Mouse (Mus musculus) stomach, embryonic 14.5 days (tissue): ENCODE measurements at regions not wholly inside any gene's neighbourhood (a gene's known extent, or its start where the extent isn't known, plus 50 kb on each side); places are given as distances from the start of the nearest gene placed in this dataset.

Experiments
- ATAC-seq: fragments of 200-750 bp; cut with Nextera tagmentation; 2 replicates; pipeline ENCODE4 v1.8.0; 2017; ENCODE audit warnings: low read depth, moderate TSS enrichment; ENCODE audit not compliant: insufficient number of reproducible peaks, insufficient read depth, low FRiP score
- H3K27ac ChIP-seq: fragments of 300-500 bp; sonication (generic); 2 replicates; pipeline ENCODE4 v1.5.1; 2014; ENCODE audit warnings: mild to moderate bottlenecking, low read length, moderate library complexity, mixed read lengths
- H3K27me3 ChIP-seq: fragments of 300-500 bp; sonication (generic); 2 replicates; pipeline ENCODE4 v1.6.1; 2014; ENCODE audit warnings: low read length, control low read depth, mixed read lengths; ENCODE audit not compliant: control insufficient read depth, insufficient read depth
- H3K36me3 ChIP-seq: fragments of 300-500 bp; sonication (generic); 2 replicates; pipeline ENCODE4 v1.6.1; 2014; ENCODE audit warnings: mild to moderate bottlenecking, control low read depth, low read length, moderate library complexity, mixed read lengths; ENCODE audit not compliant: control insufficient read depth, insufficient read depth
- H3K4me1 ChIP-seq: fragments of 300-500 bp; sonication (generic); 2 replicates; pipeline ENCODE4 v1.6.1; 2014; ENCODE audit warnings: low read length, control low read depth, mixed read lengths; ENCODE audit not compliant: control insufficient read depth, insufficient read depth
- H3K4me2 ChIP-seq: fragments of 300-500 bp; sonication (generic); replicated peaks from 2 replicates; pipeline ENCODE4 v1.6.1; 2014; ENCODE audit warnings: low read depth, low read length, control low read depth
- H3K4me3 ChIP-seq: fragments of 300-500 bp; sonication (generic); 2 replicates; pipeline ENCODE4 v1.5.1; 2014; ENCODE audit warnings: low read depth, low read length, control low read depth
- H3K9ac ChIP-seq: fragments of 300-500 bp; sonication (generic); replicated peaks from 2 replicates; pipeline ENCODE4 v1.6.1; 2014; ENCODE audit warnings: low read depth, mild to moderate bottlenecking, control low read depth, low read length, moderate library complexity, mixed read lengths
- H3K9me3 ChIP-seq: fragments of 300-500 bp; sonication (generic); 2 replicates; pipeline ENCODE4 v1.6.1; 2016; ENCODE audit warnings: low read depth, low read length, control low read depth; ENCODE audit not compliant: control insufficient read depth
- WGBS: fragments of 180-500 bp; shearing (Covaris S2); extraction: QIAGEN DNeasy Blood & Tissue Kit; methylation state at CpG from one replicate; pipeline ENCODE4 v1.1.7; 2014; 5-methylcytosine and 5-hydroxymethylcytosine counted together

DNA sequence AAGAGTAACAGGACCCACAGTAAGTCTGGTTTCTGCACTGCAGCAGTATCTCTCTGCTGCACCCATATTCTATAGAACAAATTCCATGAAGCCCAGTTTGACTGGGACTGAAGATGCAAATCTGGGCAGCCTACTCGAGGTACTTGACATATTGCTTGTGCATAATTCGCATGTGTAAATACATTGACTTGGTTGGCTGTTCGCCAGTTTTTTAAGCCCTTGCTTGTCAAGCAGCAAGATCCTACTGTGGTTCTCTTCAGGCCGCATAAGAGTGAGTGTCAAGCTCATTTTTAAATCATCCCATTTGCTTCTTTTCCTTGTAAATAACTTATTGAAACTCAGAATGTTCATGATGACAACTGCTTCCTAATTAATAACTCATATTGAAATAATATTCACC lies 389.1 kb downstream of the Tns3 start:
- ATAC-seq, result no peak

DNA sequence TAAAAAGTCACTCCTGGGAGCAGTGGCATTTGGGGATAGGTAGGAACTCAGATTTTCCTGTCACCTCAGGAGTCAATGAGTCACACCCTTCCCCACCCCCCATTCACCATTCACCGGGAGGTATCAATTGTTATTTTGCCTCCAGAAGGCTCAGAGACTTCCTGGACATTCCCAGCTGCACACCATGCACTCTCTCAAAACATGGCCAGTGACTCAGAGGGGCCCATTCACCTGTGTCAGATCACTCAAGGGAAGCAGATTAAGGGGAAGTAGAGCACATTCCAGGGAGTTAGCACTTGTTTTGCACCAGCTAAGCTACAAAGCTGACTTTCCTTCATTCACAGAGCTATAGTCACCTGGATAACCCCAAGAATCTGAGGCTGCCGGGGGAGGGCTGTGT lies 395.2 kb downstream of the Tns3 start:
- ATAC-seq, result no peak

More for the DNA sequence above, 389.1 kb downstream of the Tns3 start:
- 46% methylated on average over 4 of the region's 4 CpGs for WGBS
- Histone ChIP-seq H3K9me3 (no peaks in the 10 kb centered on the region), H3K36me3 (no peaks in the 10 kb centered on the region), H3K9ac (no peak overlapping the region), H3K27me3 (no peaks in the 10 kb centered on the region), H3K4me2 (no peak overlapping the region), H3K27ac (no peak overlapping the region), H3K4me3 (no peak overlapping the region), H3K4me1 (no peaks in the 10 kb centered on the region)

DNA sequence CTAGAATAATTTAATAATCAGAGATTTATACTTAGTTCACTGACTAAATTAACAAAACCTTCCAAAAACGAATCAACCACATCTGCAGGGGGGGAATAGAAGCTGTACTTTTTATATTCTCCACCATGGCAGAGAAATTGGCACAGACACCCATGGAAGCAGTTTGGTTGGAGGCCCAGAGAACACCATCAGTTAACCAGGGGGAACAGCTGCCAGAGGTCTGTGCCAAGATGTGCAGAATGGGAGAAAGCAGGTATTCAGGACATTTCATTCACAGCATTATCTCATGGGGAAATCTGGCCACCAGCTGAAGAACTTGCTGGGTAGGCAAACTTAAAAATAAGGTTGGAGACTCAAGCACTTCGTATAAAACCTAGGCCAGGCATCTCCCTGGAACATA lies 410.3 kb downstream of the Tns3 start:
- WGBS, result 72% methylated on average over 2 of the region's 2 CpGs
- Histone ChIP-seq H3K9ac (no peak overlapping the region), H3K4me3 (no peak overlapping the region), H3K4me1 (no peaks in the 10 kb centered on the region), H3K4me2 (no peak overlapping the region), H3K36me3 (no peaks in the 10 kb centered on the region), H3K9me3 (no peaks in the 10 kb centered on the region), H3K27me3 (no peaks in the 10 kb centered on the region), H3K27ac (no peak overlapping the region)
- ATAC-seq, result no peak

More for the DNA sequence above, 395.2 kb downstream of the Tns3 start:
- no peak overlapping the region for H3K9ac ChIP-seq
- H3K9me3 ChIP-seq, result no peaks in the 10 kb centered on the region
- H3K27me3 ChIP-seq, result no peaks in the 10 kb centered on the region
- H3K36me3 ChIP-seq, result no peaks in the 10 kb centered on the region
- no peak overlapping the region for H3K27ac ChIP-seq
- 56% methylated on average over 2 of the region's 2 CpGs for WGBS
- no peak overlapping the region for H3K4me3 ChIP-seq
- H3K4me2 ChIP-seq, result no peak overlapping the region
- H3K4me1 ChIP-seq, result no peaks in the 10 kb centered on the region

DNA sequence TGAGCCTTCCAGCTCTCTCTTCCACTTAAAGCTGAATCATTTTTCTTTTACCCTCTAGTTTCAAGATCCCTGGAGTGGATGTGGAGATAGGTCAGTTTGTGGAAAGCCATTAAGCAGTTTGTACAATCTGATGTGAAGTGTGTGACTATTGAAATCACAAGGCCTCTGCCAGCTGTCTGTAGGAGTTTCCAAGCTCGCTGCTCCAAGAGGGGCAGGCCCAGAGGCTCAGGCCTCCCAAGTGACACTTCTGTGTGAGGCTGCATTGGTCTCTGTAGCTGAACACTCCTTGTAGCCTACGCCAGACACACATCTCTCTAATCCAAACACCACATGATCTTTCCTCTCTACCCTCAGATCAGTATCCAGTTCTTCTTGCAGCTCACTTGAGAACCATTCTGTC lies 413.0 kb downstream of the Tns3 start:
- H3K27me3 ChIP-seq, result no peaks in the 10 kb centered on the region
- H3K4me1 ChIP-seq, result no peaks in the 10 kb centered on the region
- 67% methylated on average over 2 of the region's 2 CpGs for WGBS
- no peaks in the 10 kb centered on the region for H3K36me3 ChIP-seq
- H3K9ac ChIP-seq, result no peak overlapping the region
- ATAC-seq, result no peak
- H3K4me2 ChIP-seq, result no peak overlapping the region
- H3K9me3 ChIP-seq, result no peaks in the 10 kb centered on the region
- H3K4me3 ChIP-seq, result no peak overlapping the region
- no peak overlapping the region for H3K27ac ChIP-seq

DNA sequence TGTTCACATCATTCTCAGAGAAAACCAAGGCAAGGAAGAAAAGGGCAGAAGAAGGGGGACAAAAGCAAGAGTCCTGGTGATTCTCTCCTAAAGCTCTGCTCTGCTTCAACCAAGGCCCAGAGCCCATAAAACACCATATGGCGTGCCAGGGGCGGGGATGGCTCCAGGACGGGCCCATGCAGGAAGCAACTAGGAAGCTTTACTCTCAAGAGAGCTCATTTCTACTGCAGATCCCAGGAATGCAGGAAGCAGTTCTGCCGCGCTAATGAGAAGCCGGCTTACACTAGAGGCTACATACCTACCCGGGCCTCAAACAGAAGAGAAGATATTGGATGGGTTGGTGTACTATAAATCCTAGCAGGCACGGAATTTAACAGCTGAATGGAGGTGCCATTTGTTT lies 414.9 kb downstream of the Tns3 start:
- Histone ChIP-seq H3K4me3 (no peak overlapping the region), H3K36me3 (no peaks in the 10 kb centered on the region), H3K9ac (no peak overlapping the region), H3K27me3 (no peaks in the 10 kb centered on the region), H3K27ac (no peak overlapping the region), H3K4me1 (no peaks in the 10 kb centered on the region), H3K4me2 (no peak overlapping the region), H3K9me3 (no peaks in the 10 kb centered on the region)
- no peak for ATAC-seq
- 59% methylated on average over 8 of the region's 8 CpGs for WGBS

DNA sequence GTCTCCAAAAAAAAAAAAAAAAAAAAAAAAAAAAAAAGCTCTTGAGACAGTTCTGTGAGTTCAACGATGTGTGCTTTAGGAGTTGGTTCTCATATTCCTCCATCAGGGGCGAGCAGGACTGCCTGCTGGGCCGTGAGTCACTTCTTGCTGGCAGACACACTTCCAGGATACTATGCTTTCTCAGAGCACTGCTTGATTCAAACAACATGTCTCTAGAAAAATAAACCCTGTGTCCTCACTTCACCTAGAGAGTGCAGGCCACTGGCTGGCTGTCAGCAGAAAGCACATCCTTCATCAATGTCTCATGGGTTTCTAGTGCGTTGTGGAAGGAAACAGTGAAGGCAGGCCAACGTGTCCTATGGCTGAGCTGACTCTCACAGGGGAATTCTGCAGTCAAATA lies 416.8 kb downstream of the Tns3 start:
- Histone ChIP-seq H3K9me3 (no peaks in the 10 kb centered on the region), H3K27ac (no peak overlapping the region), H3K4me2 (no peak overlapping the region), H3K9ac (no peak overlapping the region), H3K27me3 (no peaks in the 10 kb centered on the region), H3K36me3 (no peaks in the 10 kb centered on the region), H3K4me1 (no peaks in the 10 kb centered on the region), H3K4me3 (no peak overlapping the region)
- no peak for ATAC-seq
- 28% methylated on average over 5 of the region's 5 CpGs for WGBS

DNA sequence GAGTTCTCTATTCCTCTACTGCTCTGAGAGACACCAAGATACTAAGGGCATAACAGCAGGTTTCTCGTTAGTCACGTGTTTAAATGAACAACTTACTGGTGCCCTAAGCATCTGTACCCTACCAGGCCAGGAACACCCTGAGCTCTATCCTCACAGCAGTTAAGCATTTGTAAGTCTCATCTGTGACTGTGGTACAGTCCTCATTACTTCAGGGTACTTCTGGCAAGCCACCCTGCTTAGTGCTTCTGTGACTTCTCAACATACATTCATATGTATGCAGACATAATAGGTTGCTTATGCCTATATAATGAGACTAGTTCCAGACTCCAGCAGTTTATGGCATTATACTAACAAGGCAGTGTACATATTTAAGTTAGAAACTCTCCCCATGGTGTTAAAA lies 417.3 kb downstream of the Tns3 start:
- Histone ChIP-seq H3K9ac (no peak overlapping the region), H3K27me3 (no peaks in the 10 kb centered on the region), H3K9me3 (no peaks in the 10 kb centered on the region), H3K36me3 (no peaks in the 10 kb centered on the region), H3K4me1 (no peaks in the 10 kb centered on the region), H3K27ac (no peak overlapping the region), H3K4me2 (no peak overlapping the region), H3K4me3 (no peak overlapping the region)
- no peak for ATAC-seq
- 86% methylated on average over 2 of the region's 2 CpGs for WGBS

DNA sequence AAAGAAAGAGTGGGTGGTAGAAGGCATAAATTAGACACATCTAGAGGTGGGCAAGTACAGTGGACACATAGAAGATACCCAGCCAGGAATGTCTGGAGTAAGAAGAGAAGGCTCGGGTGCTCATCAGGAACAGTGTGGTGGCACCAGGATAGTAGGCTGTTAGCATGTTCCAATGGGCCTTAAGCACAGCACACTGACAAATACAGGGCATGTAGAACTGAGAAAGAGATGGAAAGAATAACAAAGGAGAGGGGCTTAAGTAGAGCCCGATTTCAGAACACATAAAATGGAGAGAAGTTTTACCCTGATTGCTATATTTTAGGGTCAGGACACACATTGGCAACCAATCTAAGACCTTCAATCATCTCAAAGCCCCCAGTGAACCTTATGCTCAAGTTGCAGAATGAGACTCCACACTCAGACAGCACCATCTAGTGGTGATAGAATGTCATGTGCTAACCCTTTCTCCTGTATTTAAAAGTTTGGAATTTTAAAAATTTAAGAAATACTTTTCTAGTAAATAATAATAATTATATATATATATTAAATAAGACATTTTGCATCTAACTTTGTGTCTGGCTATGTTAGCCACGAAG lies 418.8 kb downstream of the Tns3 start:
- no peak overlapping the region for H3K4me3 ChIP-seq
- H3K4me1 ChIP-seq, result no peaks in the 10 kb centered on the region
- H3K27ac ChIP-seq, result no peak overlapping the region
- WGBS, result 33% methylated on average over 3 of the region's 3 CpGs
- no peaks in the 10 kb centered on the region; the same call in 1 of the 2 replicates for H3K9me3 ChIP-seq
- H3K4me2 ChIP-seq, result no peak overlapping the region
- no peaks in the 10 kb centered on the region for H3K27me3 ChIP-seq
- no peak for ATAC-seq
- no peak overlapping the region for H3K9ac ChIP-seq
- no peaks in the 10 kb centered on the region for H3K36me3 ChIP-seq

DNA sequence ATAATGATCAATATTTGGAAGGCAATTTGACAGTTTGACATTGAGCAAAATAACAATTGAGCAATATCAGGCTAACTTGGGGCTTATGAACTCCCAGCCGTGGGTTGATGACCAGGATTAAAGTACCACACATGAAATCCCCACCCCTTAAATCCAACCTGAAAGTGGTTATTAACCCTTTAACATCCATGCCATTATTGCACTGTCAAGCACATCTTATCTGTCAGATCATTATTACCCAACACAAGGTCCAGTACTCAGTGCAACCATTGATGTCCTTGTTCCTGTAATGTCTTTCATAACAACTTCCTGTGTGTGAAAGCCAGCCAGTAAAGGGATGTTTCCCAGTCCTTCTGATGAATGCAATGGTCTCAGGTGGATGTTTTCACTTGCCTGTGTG lies 425.8 kb downstream of the Tns3 start:
- H3K4me1 ChIP-seq, result no peaks in the 10 kb centered on the region
- no peaks in the 10 kb centered on the region for H3K36me3 ChIP-seq
- no peak overlapping the region for H3K27ac ChIP-seq
- H3K9me3 ChIP-seq, result peaks cover 6% of the 10 kb centered on the region; the same call in 1 of the 2 replicates
- H3K9ac ChIP-seq, result no peak overlapping the region
- 68% methylated on average over 1 of the region's 1 CpGs for WGBS
- no peak for ATAC-seq
- no peak overlapping the region for H3K4me3 ChIP-seq
- H3K4me2 ChIP-seq, result no peak overlapping the region
- H3K27me3 ChIP-seq, result no peaks in the 10 kb centered on the region
